Mouse (Mus musculus) embryonic fibroblast, embryonic 13.5 days (primary cell): ENCODE measurements around the gene Peg12. TPM values are rescaled to one million over a fixed set of nuclear protein-coding genes. Genes with fewer than 3 reads are reported as not detected.

Source experiments
- H3K27ac ChIP-seq: 2 replicates; pipeline ENCODE4 v1.5.1; 2012; ENCODE audit warnings: low read length, control low read depth, inconsistent platforms; ENCODE audit not compliant: insufficient read depth
- H3K4me1 ChIP-seq: 2 replicates; pipeline ENCODE4 v1.6.1; 2011; ENCODE audit warnings: low read length; ENCODE audit not compliant: control insufficient read depth, insufficient read depth
- H3K4me3 ChIP-seq: 2 replicates; pipeline ENCODE4 v1.5.1; 2011; ENCODE audit warnings: mild to moderate bottlenecking, control low read depth, low read length; ENCODE audit not compliant: insufficient read depth
- CTCF ChIP-seq: IDR thresholded peaks from 2 replicates; pipeline ENCODE4 v1.5.1; 2011; ENCODE audit warnings: mild to moderate bottlenecking, control low read depth, low read length, moderate library complexity, borderline replicate concordance; ENCODE audit not compliant: insufficient read depth
- POLR2A ChIP-seq: IDR thresholded peaks from 2 replicates; pipeline ENCODE4 v1.6.1; 2011; ENCODE audit warnings: low read depth, mild to moderate bottlenecking, control low read depth, low read length, moderate library complexity
- polyA plus RNA-seq: library from polyadenylated mRNA; stranded (reverse); fragments of >200 nt; gene quantifications from 2 replicates; pipeline ENCODE4 v1.2.4, GENCODE M21; 2011; ENCODE audit warnings: low read depth; ENCODE audit not compliant: missing spikeins, insufficient read length

The Peg12 gene
- polyA plus RNA-seq, result 7.9 and 9.0 TPM in 2 replicates

- Histone ChIP-seq H3K4me1 (no peaks in the 10 kb centered on the region), H3K27ac (peak within 1 kb of the TSS; percentile 59; the same call in 1 of the 2 replicates), H3K4me3 (peak within 1 kb of the TSS; percentile 65)
- TF ChIP-seq CTCF, result no peak
- TF ChIP-seq POLR2A, result peak; percentile 36; the same call in 1 of the 2 replicates
These were observed at the start of gene Peg12 for GRCm38 (mm10) chr7:62463878-62464755. Gene Peg12 (minus strand): TSS chr7:62464510.

- no peaks in the 10 kb centered on the region for H3K4me1 ChIP-seq
- TF ChIP-seq POLR2A, result no peak
- TF ChIP-seq CTCF, result no peak
- H3K4me3 ChIP-seq, result no peak overlapping the region
- no peak overlapping the region for H3K27ac ChIP-seq
These were observed 21.8 kb upstream of the Peg12 start for GRCm38 (mm10) chr7:62486139-62486538.

DNA sequence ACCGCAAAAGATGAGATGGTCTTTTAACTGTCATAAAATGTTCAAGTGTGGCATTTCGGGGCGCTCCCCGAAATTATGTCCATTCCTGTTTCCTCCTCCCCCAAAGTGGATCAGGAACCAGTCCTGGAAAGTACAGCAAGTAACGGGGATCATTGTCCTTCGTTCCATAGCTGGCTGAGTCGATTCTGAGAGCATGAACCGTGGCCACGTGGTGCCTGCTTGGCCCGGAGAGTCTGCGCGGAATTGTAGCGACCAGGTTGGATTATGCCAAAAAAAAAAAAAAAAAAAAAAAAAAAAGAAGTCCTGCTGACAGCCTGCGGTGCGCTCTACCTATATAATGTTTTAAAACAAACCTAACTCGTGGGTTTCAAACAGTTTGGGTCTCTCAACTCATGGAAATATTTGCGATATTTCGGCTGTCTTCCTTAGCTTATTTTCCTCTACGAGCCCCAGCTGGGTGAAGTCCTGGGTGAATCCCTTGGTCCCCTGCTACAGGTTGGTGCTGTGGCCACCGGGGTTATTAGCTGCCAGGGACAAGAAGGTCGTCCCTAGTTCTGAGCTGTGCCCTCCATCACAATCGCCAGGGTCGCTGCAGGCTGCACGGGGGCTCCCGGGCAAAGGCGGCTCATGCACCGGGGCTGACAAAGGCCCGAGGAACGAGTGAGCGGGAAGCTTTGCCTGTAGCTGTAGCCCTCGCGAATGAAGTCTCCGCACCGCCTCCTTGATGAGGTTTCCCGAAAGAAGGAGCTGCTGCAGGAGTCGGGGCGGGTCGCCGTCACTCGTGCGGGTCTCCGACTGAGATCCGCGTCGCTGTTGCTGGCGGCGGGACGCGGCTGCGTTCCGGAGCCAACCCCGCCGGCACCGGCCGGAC is 1.1 kb downstream of the Peg12 start:
- Histone ChIP-seq H3K4me3 (peak overlapping the region; percentile 65), H3K4me1 (no peaks in the 10 kb centered on the region), H3K27ac (0 out of 2 replicates have a peak overlapping the region, but pooled peaks have one; percentile 10)
- no peak for TF ChIP-seq POLR2A
- no peak for TF ChIP-seq CTCF

- Histone ChIP-seq H3K4me1 (no peaks in the 10 kb centered on the region), H3K4me3 (peak overlapping the region; percentile 65), H3K27ac (no peak overlapping the region)
- TF ChIP-seq POLR2A (no peak), CTCF (no peak)
These were observed 1.9 kb downstream of the Peg12 start for GRCm38 (mm10) chr7:62462229-62463006.

DNA sequence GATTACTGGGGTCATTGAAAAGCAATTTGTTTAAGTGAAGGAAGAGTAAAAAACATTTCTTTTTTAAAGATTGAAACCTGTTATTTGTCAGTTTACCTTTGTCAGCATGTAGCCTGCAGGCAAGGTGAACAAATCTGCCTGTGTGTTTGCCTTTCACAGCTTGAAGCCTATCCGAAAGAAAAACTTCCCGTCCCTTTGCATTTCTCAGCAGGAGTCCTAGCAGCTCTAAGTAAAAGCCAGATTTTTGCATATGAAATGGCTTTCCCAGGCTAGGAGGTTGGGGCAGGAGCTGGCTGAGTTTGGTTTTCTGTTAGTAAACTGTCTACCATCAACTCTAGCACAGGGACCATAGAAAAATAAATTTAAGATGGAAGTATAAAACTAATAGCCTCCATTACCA is 12.0 kb downstream of the Peg12 start:
- Histone ChIP-seq H3K27ac (no peak overlapping the region), H3K4me1 (no peaks in the 10 kb centered on the region), H3K4me3 (no peak overlapping the region)
- TF ChIP-seq POLR2A, result no peak
- no peak for TF ChIP-seq CTCF

- TF ChIP-seq CTCF (no peak), POLR2A (no peak)
- Histone ChIP-seq H3K4me3 (no peak overlapping the region), H3K27ac (no peak overlapping the region), H3K4me1 (no peaks in the 10 kb centered on the region)
These were observed 18.7 kb downstream of the Peg12 start for GRCm38 (mm10) chr7:62445431-62446165.

DNA sequence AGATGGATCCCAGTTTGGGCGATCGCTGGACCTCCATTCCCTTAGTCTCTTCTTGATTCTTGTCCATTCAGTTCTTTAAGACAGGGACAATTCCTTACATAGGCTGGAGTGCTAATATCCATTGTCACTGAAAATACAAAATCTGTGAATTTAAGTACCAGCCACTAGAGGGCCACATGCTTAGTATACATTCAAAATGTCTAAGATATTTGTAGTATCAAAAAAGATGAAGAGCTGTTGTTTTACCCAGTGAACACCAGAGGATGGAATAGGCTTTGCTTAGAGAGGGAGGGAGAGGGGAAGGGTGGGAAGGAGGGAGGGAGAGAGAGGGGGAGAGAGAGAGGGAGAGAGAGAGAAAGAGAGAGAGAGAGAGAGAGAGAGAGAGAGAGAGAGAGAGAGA is 27.9 kb downstream of the Peg12 start:
- Histone ChIP-seq H3K4me3 (no peak overlapping the region), H3K27ac (no peak overlapping the region)
- TF ChIP-seq POLR2A, result no peak
- TF ChIP-seq CTCF, result no peak

GRCm38 (mm10) chr7:62433243-62433642 is 31.1 kb downstream of the Peg12 start:
- Histone ChIP-seq H3K4me3 (no peak overlapping the region), H3K27ac (no peak overlapping the region), H3K4me1 (no peaks in the 10 kb centered on the region)
- TF ChIP-seq CTCF (no peak), POLR2A (no peak)

More for the DNA sequence above, 27.9 kb downstream of the Peg12 start:
- no peaks in the 10 kb centered on the region for H3K4me1 ChIP-seq
